Mouse (Mus musculus) stomach, postnatal 0 days (tissue): ENCODE measurements around the gene Adcy4. TPM values are rescaled to one million over a fixed set of nuclear protein-coding genes. Genes with fewer than 3 reads are reported as not detected.

Source experiments
- ATAC-seq: fragments of 200-750 bp; cut with Nextera tagmentation; 2 replicates; pipeline ENCODE4 v1.8.0; 2017; ENCODE audit not compliant: low FRiP score, low TSS enrichment
- DNase-seq: peaks from one replicate; pipeline ENCODE4 v3.0.0-alpha.2; 2016; ENCODE audit warnings: low spot score
- H3K27ac ChIP-seq: fragments of 300-500 bp; sonication (generic); replicated peaks from 2 replicates; pipeline ENCODE4 v1.5.1; 2014; ENCODE audit warnings: mild to moderate bottlenecking, control low read depth
- H3K27me3 ChIP-seq: fragments of 300-500 bp; sonication (generic); 2 replicates; pipeline ENCODE4 v1.6.1; 2014; ENCODE audit warnings: low read length; ENCODE audit not compliant: control insufficient read depth, insufficient read depth
- H3K36me3 ChIP-seq: fragments of 300-500 bp; sonication (generic); 2 replicates; pipeline ENCODE4 v1.6.1; 2014; ENCODE audit warnings: low read length, mixed read lengths; ENCODE audit not compliant: control insufficient read depth, insufficient read depth
- H3K4me1 ChIP-seq: fragments of 300-500 bp; sonication (generic); replicated peaks from 2 replicates; pipeline ENCODE4 v1.6.1; 2014; ENCODE audit warnings: antibody characterized with exemption; ENCODE audit not compliant: control insufficient read depth, insufficient read depth
- H3K4me2 ChIP-seq: fragments of 300-500 bp; sonication (generic); replicated peaks from 2 replicates; pipeline ENCODE4 v1.6.1; 2014; ENCODE audit warnings: low read depth, mild to moderate bottlenecking, control low read depth, moderate library complexity
- H3K4me3 ChIP-seq: fragments of 300-500 bp; sonication (generic); 2 replicates; pipeline ENCODE4 v1.5.1; 2014; ENCODE audit warnings: low read depth, low read length, control low read depth
- H3K9ac ChIP-seq: fragments of 300-500 bp; sonication (generic); 2 replicates; pipeline ENCODE4 v1.6.1; 2014; ENCODE audit warnings: mild to moderate bottlenecking, low read length, control low read depth, mixed read lengths
- H3K9me3 ChIP-seq: fragments of 300-500 bp; sonication (generic); 2 replicates; pipeline ENCODE4 v1.6.1; 2016; ENCODE audit warnings: low read length; ENCODE audit not compliant: control insufficient read depth
- CTCF ChIP-seq: IDR thresholded peaks from 2 replicates; pipeline ENCODE4 v1.5.1; 2016; ENCODE audit warnings: antibody characterized with exemption, low read depth, mild to moderate bottlenecking, moderate library complexity
- EP300 ChIP-seq: optimal IDR thresholded peaks from 2 replicates; pipeline ENCODE3; 2016; ENCODE audit warnings: antibody characterized with exemption
- WGBS: fragments of 180-500 bp; shearing (Covaris S2); extraction: QIAGEN DNeasy Blood & Tissue Kit; methylation state at CpG from one replicate; pipeline ENCODE4 v1.1.7; 2014; 5-methylcytosine and 5-hydroxymethylcytosine counted together
- polyA plus RNA-seq: library from polyadenylated mRNA; unstranded; fragments of >200 nt; fragmentation: Nextera tagmentation; extraction: Ambion mirVana; gene quantifications from 2 replicates; pipeline ENCODE4 v1.2.1, GENCODE M21; 2015

Adcy4 gene
- polyA plus RNA-seq, 1 experiment from 2014 or later = 2.3 TPM

- H3K27ac ChIP-seq = peak overlapping the region; percentile 95
- H3K9me3 ChIP-seq = no peaks in the 10 kb centered on the region
- no peaks in the 10 kb centered on the region for H3K4me1 ChIP-seq
- peak overlapping the region; percentile 71 for H3K9ac ChIP-seq
- ATAC-seq = peak; percentile 46
- WGBS = 3% methylated on average over 13 of the region's 13 CpGs
- peak overlapping the region; percentile 86 for H3K4me2 ChIP-seq
- no peaks in the 10 kb centered on the region for H3K36me3 ChIP-seq
- peak; percentile 100 for TF ChIP-seq CTCF
- no peak for TF ChIP-seq EP300
- DNase-seq = peak; percentile 87
- peak overlapping the region; percentile 52 for H3K4me3 ChIP-seq
- H3K27me3 ChIP-seq = no peaks in the 10 kb centered on the region
These were observed 38.6 kb upstream of the Adcy4 start for GRCm38 (mm10) chr14:55822435-55822990.

- Histone ChIP-seq H3K36me3 (no peaks in the 10 kb centered on the region), H3K4me1 (no peaks in the 10 kb centered on the region), H3K27ac (no peak overlapping the region), H3K27me3 (no peaks in the 10 kb centered on the region), H3K4me2 (no peak overlapping the region), H3K4me3 (no peak overlapping the region), H3K9ac (no peak overlapping the region), H3K9me3 (no peaks in the 10 kb centered on the region)
- 84% methylated on average over 9 of the region's 9 CpGs for WGBS
- DNase-seq (no peak), ATAC-seq (no peak)
- TF ChIP-seq CTCF (no peak), EP300 (no peak)
These were observed 36.7 kb upstream of the Adcy4 start for GRCm38 (mm10) chr14:55820576-55820975.

- no peak overlapping the region for H3K4me3 ChIP-seq
- H3K36me3 ChIP-seq = no peaks in the 10 kb centered on the region
- H3K9me3 ChIP-seq = no peaks in the 10 kb centered on the region
- WGBS = 82% methylated on average over 7 of the region's 7 CpGs
- no peaks in the 10 kb centered on the region for H3K27me3 ChIP-seq
- no peak overlapping the region for H3K27ac ChIP-seq
- no peak overlapping the region for H3K4me2 ChIP-seq
- ATAC-seq (no peak), DNase-seq (no peak)
- H3K9ac ChIP-seq = no peak overlapping the region
- no peak for TF ChIP-seq EP300
- TF ChIP-seq CTCF = no peak
- no peaks in the 10 kb centered on the region; the same call in 1 of the 2 replicates for H3K4me1 ChIP-seq
These were observed 36.0 kb upstream of the Adcy4 start for GRCm38 (mm10) chr14:55819845-55820405.

GRCm38 (mm10) chr14:55815310-55815751, 31.4 kb upstream of the Adcy4 start:
- WGBS = 13% methylated on average over 17 of the region's 17 CpGs
- H3K36me3 ChIP-seq = no peaks in the 10 kb centered on the region
- H3K27ac ChIP-seq = peak overlapping the region; percentile 67; the same call in 1 of the 2 replicates
- H3K27me3 ChIP-seq = no peaks in the 10 kb centered on the region
- ATAC-seq (peak; percentile 93), DNase-seq (peak; percentile 83)
- H3K4me1 ChIP-seq = no peaks in the 10 kb centered on the region; the same call in 1 of the 2 replicates
- peak overlapping the region; percentile 28 for H3K9ac ChIP-seq
- peak overlapping the region; percentile 35 for H3K4me3 ChIP-seq
- H3K9me3 ChIP-seq = no peaks in the 10 kb centered on the region
- TF ChIP-seq CTCF (no peak), EP300 (no peak)
- H3K4me2 ChIP-seq = peak overlapping the region; percentile 60

- peak overlapping the region; percentile 60 for H3K4me2 ChIP-seq
These were observed 31.0 kb upstream of the Adcy4 start for GRCm38 (mm10) chr14:55814885-55815284.

More at GRCm38 (mm10) chr14:55814885-55815284, 31.0 kb upstream of the Adcy4 start:
- Histone ChIP-seq H3K27ac (peak overlapping the region; percentile 67; the same call in 1 of the 2 replicates), H3K36me3 (no peaks in the 10 kb centered on the region), H3K9me3 (no peaks in the 10 kb centered on the region), H3K4me1 (no peaks in the 10 kb centered on the region; the same call in 1 of the 2 replicates), H3K4me3 (peak overlapping the region; percentile 35), H3K27me3 (no peaks in the 10 kb centered on the region), H3K9ac (peak overlapping the region; percentile 28)
- DNase-seq = peak; percentile 77
- WGBS = 18% methylated on average over 16 of the region's 16 CpGs
- TF ChIP-seq CTCF = no peak
- TF ChIP-seq EP300 = no peak
- ATAC-seq = peak; percentile 69
